Mouse (Mus musculus) midbrain, embryonic 16.5 days (tissue): Measurements from ENCODE around the gene Commd7. TPM values are rescaled to one million over a fixed set of nuclear protein-coding genes. Genes with fewer than 3 reads are reported as not detected.

ENCODE experiments used
- ATAC-seq: fragments of 200-750 bp; cut with Nextera tagmentation; 2 replicates; pipeline ENCODE4 v1.8.0; 2017; ENCODE audit warnings: moderate TSS enrichment
- H3K27ac ChIP-seq: fragments of 300-500 bp; sonication (generic); 2 replicates; pipeline ENCODE4 v1.5.1; 2014; ENCODE audit warnings: mild to moderate bottlenecking, low read length, mixed read lengths
- H3K27me3 ChIP-seq: fragments of 300-500 bp; sonication (generic); 2 replicates; pipeline ENCODE4 v1.6.1; 2014; ENCODE audit warnings: low read depth, low read length, mixed read lengths; ENCODE audit not compliant: control insufficient read depth, insufficient read depth
- H3K36me3 ChIP-seq: fragments of 300-500 bp; sonication (generic); 2 replicates; pipeline ENCODE4 v1.6.1; 2014; ENCODE audit warnings: mild to moderate bottlenecking, low read length, moderate library complexity, mixed read lengths; ENCODE audit not compliant: control insufficient read depth, insufficient read depth
- H3K4me1 ChIP-seq: fragments of 300-500 bp; sonication (generic); 2 replicates; pipeline ENCODE4 v1.6.1; 2014; ENCODE audit warnings: mild to moderate bottlenecking, low read length, mixed read lengths; ENCODE audit not compliant: control insufficient read depth, insufficient read depth
- H3K4me2 ChIP-seq: fragments of 300-500 bp; sonication (generic); 2 replicates; pipeline ENCODE4 v1.6.1; 2014; ENCODE audit warnings: mild to moderate bottlenecking, low read length, mixed read lengths
- H3K4me3 ChIP-seq: fragments of 300-500 bp; sonication (generic); 2 replicates; pipeline ENCODE4 v1.5.1; 2014; ENCODE audit warnings: low read depth, mild to moderate bottlenecking, low read length, moderate library complexity, mixed read lengths
- H3K9ac ChIP-seq: fragments of 300-500 bp; sonication (generic); 2 replicates; pipeline ENCODE4 v1.6.1; 2014; ENCODE audit warnings: low read depth, low read length, mixed read lengths
- H3K9me3 ChIP-seq: fragments of 300-500 bp; sonication (generic); replicated peaks from 2 replicates; pipeline ENCODE4 v1.6.1; 2014; ENCODE audit warnings: mild to moderate bottlenecking, low read length, mixed read lengths; ENCODE audit not compliant: control insufficient read depth, poor library complexity, severe bottlenecking
- WGBS: fragments of 180-500 bp; shearing (Covaris S2); extraction: QIAGEN DNeasy Blood & Tissue Kit; methylation state at CpG from one replicate; pipeline ENCODE4 v1.1.7; 2014; 5-methylcytosine and 5-hydroxymethylcytosine counted together
- polyA plus RNA-seq: library from polyadenylated mRNA; unstranded; fragments of >200 nt; fragmentation: Nextera tagmentation; extraction: Ambion mirVana; gene quantifications from 2 replicates; pipeline ENCODE4 v1.2.1, GENCODE M21; 2015

Commd7 gene
- polyA plus RNA-seq, 1 experiment from 2014 or later, result 102 TPM

- no peak overlapping the region for H3K9ac ChIP-seq
- ATAC-seq, result no peak
- no peaks in the 10 kb centered on the region for H3K36me3 ChIP-seq
- 22% methylated on average over 15 of the region's 15 CpGs for WGBS
- H3K27me3 ChIP-seq, result no peaks in the 10 kb centered on the region
- no peak overlapping the region for H3K4me2 ChIP-seq
- no peak overlapping the region for H3K27ac ChIP-seq
- no peaks in the 10 kb centered on the region for H3K4me1 ChIP-seq
- no peak overlapping the region for H3K4me3 ChIP-seq
- H3K9me3 ChIP-seq, result no peaks in the 10 kb centered on the region
These were observed 6.5 kb upstream of the Commd7 start for GRCm38 (mm10) chr2:153638977-153639680.

DNA sequence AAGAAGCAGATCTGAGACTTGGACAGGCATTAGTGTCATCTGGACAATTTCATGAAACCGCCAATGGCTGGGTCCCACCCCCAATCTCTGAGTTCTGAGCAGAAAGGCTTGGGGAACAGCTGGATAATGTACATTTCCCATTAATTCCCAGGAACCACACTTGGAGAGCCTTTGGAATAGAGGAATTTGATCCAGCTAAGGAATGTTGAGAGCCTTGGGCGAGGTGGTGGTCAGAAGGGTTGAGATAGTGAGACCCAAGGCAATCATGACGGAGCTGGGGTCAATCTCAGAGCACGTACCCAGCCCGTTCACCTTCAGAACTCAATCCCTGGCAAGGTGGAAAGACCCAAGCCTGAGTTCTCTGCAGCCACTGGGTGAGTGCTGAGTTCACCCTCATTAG lies 678 bp upstream of the Commd7 start:
- Histone ChIP-seq H3K27ac (no peak overlapping the region), H3K4me2 (no peak overlapping the region; the same call in 1 of the 2 replicates), H3K4me3 (no peak overlapping the region), H3K36me3 (peaks cover 2% of the 10 kb centered on the region; the same call in 1 of the 2 replicates), H3K27me3 (no peaks in the 10 kb centered on the region), H3K4me1 (peaks cover 18% of the 10 kb centered on the region), H3K9ac (peak overlapping the region; percentile 88), H3K9me3 (no peaks in the 10 kb centered on the region)
- ATAC-seq, result no peak
- WGBS, result 90% methylated on average over 5 of the region's 5 CpGs

GRCm38 (mm10) chr2:153632871-153633226 lies 268 bp upstream of the Commd7 start:
- Histone ChIP-seq H3K4me2 (peak overlapping the region; percentile 67), H3K27ac (peak overlapping the region; percentile 89), H3K36me3 (peaks cover 6% of the 10 kb centered on the region), H3K9ac (peak overlapping the region; percentile 88), H3K4me3 (peak overlapping the region; percentile 76), H3K4me1 (peaks cover 18% of the 10 kb centered on the region), H3K9me3 (no peaks in the 10 kb centered on the region), H3K27me3 (no peaks in the 10 kb centered on the region)
- 28% methylated on average over 2 of the region's 2 CpGs for WGBS
- peak; percentile 47 for ATAC-seq

DNA sequence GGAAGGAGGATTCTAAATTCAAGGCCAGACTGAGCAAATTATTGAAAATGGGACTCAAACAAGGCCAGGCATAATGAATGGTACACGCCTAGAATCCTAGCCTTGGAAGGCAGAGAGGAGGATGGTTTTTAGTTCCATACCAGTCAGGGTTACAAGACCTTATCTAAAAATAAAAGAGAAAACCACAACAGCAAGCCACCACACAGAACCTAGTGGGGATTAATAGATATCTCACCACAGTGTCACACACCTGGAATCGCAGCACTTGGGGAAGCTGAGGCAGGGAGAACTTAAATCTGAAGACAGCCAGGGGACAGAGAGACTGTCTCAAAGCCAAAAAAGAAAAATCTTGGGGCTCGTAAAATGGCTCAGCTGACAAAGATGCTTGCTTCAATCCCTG lies 1.6 kb downstream of the Commd7 start:
- Histone ChIP-seq H3K27me3 (no peaks in the 10 kb centered on the region), H3K36me3 (peaks cover 18% of the 10 kb centered on the region), H3K4me1 (peaks cover 18% of the 10 kb centered on the region), H3K4me3 (no peak overlapping the region), H3K4me2 (peak overlapping the region; percentile 67; the same call in 1 of the 2 replicates), H3K27ac (no peak overlapping the region), H3K9me3 (no peaks in the 10 kb centered on the region), H3K9ac (no peak overlapping the region)
- WGBS, result 95% methylated on average over 3 of the region's 3 CpGs
- no peak for ATAC-seq

- Histone ChIP-seq H3K4me2 (no peak overlapping the region), H3K9ac (no peak overlapping the region), H3K4me1 (no peaks in the 10 kb centered on the region), H3K36me3 (peaks cover 55% of the 10 kb centered on the region), H3K27ac (no peak overlapping the region), H3K27me3 (no peaks in the 10 kb centered on the region), H3K9me3 (no peaks in the 10 kb centered on the region), H3K4me3 (no peak overlapping the region)
- WGBS, result 42% methylated on average over 10 of the region's 10 CpGs
- no peak for ATAC-seq
These were observed 10.1 kb downstream of the Commd7 start for GRCm38 (mm10) chr2:153622449-153622848.

GRCm38 (mm10) chr2:153618889-153619288 lies 13.7 kb downstream of the Commd7 start:
- H3K4me3 ChIP-seq, result no peak overlapping the region
- H3K4me1 ChIP-seq, result no peaks in the 10 kb centered on the region
- H3K9me3 ChIP-seq, result no peaks in the 10 kb centered on the region
- peaks cover 38% of the 10 kb centered on the region for H3K36me3 ChIP-seq
- no peaks in the 10 kb centered on the region for H3K27me3 ChIP-seq
- no peak overlapping the region for H3K27ac ChIP-seq
- no peak overlapping the region for H3K9ac ChIP-seq
- H3K4me2 ChIP-seq, result no peak overlapping the region
- WGBS, result 81% methylated on average over 10 of the region's 10 CpGs
- no peak for ATAC-seq

DNA sequence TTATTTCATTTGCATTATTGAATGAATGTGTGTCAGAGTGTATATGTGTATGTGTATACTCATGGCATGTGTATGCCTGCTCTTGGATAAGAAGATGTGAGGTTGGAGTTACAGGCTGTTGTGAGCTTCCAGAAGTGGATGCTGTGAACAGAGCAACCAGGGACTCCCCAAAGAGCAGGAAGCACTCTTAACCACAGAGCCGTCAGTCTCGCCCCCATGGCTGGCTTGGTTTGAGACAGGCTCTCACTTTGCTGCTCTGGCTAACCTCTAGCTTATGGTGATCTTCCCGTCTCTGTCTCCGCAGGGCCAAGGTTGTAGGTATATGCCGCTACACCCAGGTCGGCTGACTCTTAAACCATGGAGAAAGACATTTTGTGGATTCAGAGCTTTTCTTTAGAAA lies 14.1 kb downstream of the Commd7 start:
- 94% methylated on average over 6 of the region's 6 CpGs for WGBS
- Histone ChIP-seq H3K27me3 (no peaks in the 10 kb centered on the region), H3K36me3 (peaks cover 36% of the 10 kb centered on the region), H3K4me2 (no peak overlapping the region), H3K9ac (no peak overlapping the region), H3K4me3 (no peak overlapping the region), H3K9me3 (no peaks in the 10 kb centered on the region), H3K4me1 (no peaks in the 10 kb centered on the region), H3K27ac (no peak overlapping the region)
- no peak for ATAC-seq

DNA sequence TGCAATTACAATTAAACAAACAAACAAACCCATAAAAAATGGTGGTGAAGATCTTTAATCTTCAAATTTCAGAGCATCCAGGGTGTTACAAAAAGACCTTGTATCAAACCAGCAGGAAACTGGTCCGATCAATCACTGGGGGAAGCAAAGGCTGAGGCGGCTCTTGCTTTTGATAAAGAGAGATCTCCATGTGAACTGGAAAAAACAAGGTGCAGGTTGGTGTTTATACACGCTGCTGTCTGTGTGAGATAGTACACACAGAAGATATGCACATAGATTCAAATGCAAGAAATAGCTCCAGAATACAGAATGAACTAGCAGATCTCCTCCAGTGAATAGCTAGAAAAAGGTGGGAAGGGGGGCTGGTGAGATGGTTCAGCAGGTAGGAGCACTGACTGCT lies 15.7 kb downstream of the Commd7 start:
- peaks cover 27% of the 10 kb centered on the region for H3K36me3 ChIP-seq
- H3K4me1 ChIP-seq, result peaks cover 3% of the 10 kb centered on the region; the same call in 1 of the 2 replicates
- WGBS, result 96% methylated on average over 3 of the region's 3 CpGs
- no peaks in the 10 kb centered on the region for H3K9me3 ChIP-seq
- no peak overlapping the region for H3K4me2 ChIP-seq
- no peak overlapping the region for H3K4me3 ChIP-seq
- no peak overlapping the region for H3K9ac ChIP-seq
- H3K27me3 ChIP-seq, result no peaks in the 10 kb centered on the region
- ATAC-seq, result no peak
- H3K27ac ChIP-seq, result no peak overlapping the region

- Histone ChIP-seq H3K4me3 (no peak overlapping the region), H3K9ac (0 out of 2 replicates have a peak overlapping the region, but pooled peaks have one; percentile 4), H3K27ac (no peak overlapping the region), H3K4me2 (no peak overlapping the region), H3K4me1 (peaks cover 21% of the 10 kb centered on the region), H3K27me3 (no peaks in the 10 kb centered on the region), H3K9me3 (no peaks in the 10 kb centered on the region), H3K36me3 (0 out of 2 replicates have a peak, but pooled peaks cover under 1% of the 10 kb centered on the region)
- ATAC-seq, result peak; percentile 15; the same call in 1 of the 2 replicates
- WGBS, result 23% methylated on average over 3 of the region's 3 CpGs
These were observed 19.8 kb downstream of the Commd7 start for GRCm38 (mm10) chr2:153612594-153613281.
